Mouse (Mus musculus) midbrain, embryonic 11.5 days (tissue): ENCODE results near the gene Nck2. TPM values are rescaled to one million over a fixed set of nuclear protein-coding genes. Genes with fewer than 3 reads are reported as not detected.

ENCODE experiments used
- ATAC-seq: fragments of 200-750 bp; cut with Nextera tagmentation; 2 replicates; pipeline ENCODE4 v1.8.0; 2017; ENCODE audit warnings: moderate TSS enrichment, moderate library complexity; ENCODE audit not compliant: low FRiP score
- DNase-seq: peaks from one replicate; pipeline ENCODE4 v3.0.0; 2015; ENCODE audit warnings: low spot score; ENCODE audit errors: missing footprints
- H3K27ac ChIP-seq: fragments of 300-500 bp; sonication (generic); 2 replicates; pipeline ENCODE4 v1.5.1; 2014; ENCODE audit warnings: low read depth, low read length
- H3K27me3 ChIP-seq: fragments of 300-500 bp; sonication (generic); 2 replicates; pipeline ENCODE4 v1.6.1; 2014; ENCODE audit warnings: mild to moderate bottlenecking, low read length, moderate library complexity, mixed read lengths; ENCODE audit not compliant: control insufficient read depth, insufficient read depth
- H3K36me3 ChIP-seq: fragments of 300-500 bp; sonication (generic); 2 replicates; pipeline ENCODE4 v1.6.1; 2014; ENCODE audit warnings: mild to moderate bottlenecking, low read length, moderate library complexity, mixed read lengths; ENCODE audit not compliant: control insufficient read depth, insufficient read depth
- H3K4me1 ChIP-seq: fragments of 300-500 bp; sonication (generic); 2 replicates; pipeline ENCODE4 v1.6.1; 2014; ENCODE audit warnings: low read length; ENCODE audit not compliant: control insufficient read depth, insufficient read depth
- H3K4me2 ChIP-seq: fragments of 300-500 bp; sonication (generic); 2 replicates; pipeline ENCODE4 v1.6.1; 2014; ENCODE audit warnings: mild to moderate bottlenecking, moderate library complexity
- H3K4me3 ChIP-seq: fragments of 300-500 bp; sonication (generic); 2 replicates; pipeline ENCODE4 v1.5.1; 2014; ENCODE audit warnings: low read depth, low read length
- H3K9ac ChIP-seq: fragments of 300-500 bp; sonication (generic); 2 replicates; pipeline ENCODE4 v1.6.1; 2014; ENCODE audit warnings: low read length
- H3K9me3 ChIP-seq: fragments of 300-500 bp; sonication (generic); 2 replicates; pipeline ENCODE4 v1.6.1; 2016; ENCODE audit warnings: low read length; ENCODE audit not compliant: control insufficient read depth
- WGBS: fragments of 180-500 bp; shearing (Covaris S2); extraction: QIAGEN DNeasy Blood & Tissue Kit; methylation state at CpG from one replicate; pipeline ENCODE4 v1.1.7; 2014; 5-methylcytosine and 5-hydroxymethylcytosine counted together
- polyA plus RNA-seq: library from polyadenylated mRNA; unstranded; fragments of >200 nt; fragmentation: Nextera tagmentation; extraction: Ambion mirVana; gene quantifications from 2 replicates; pipeline ENCODE4 v1.2.1, GENCODE M21; 2014

The Nck2 gene
- polyA plus RNA-seq, 1 experiment from 2014 or later: 33.6 TPM

GRCm38 (mm10) chr1:43446731-43447601 lies 2.6 kb downstream of the Nck2 start:
- DNase-seq: peak; percentile 91
- 0 out of 2 replicates have a peak, but pooled peaks have one; percentile 2 for ATAC-seq
- Histone ChIP-seq H3K4me3 (peak overlapping the region; percentile 95), H3K4me1 (peaks cover 8% of the 10 kb centered on the region), H3K9me3 (no peaks in the 10 kb centered on the region), H3K27me3 (no peaks in the 10 kb centered on the region), H3K4me2 (peak overlapping the region; percentile 60), H3K27ac (no peak overlapping the region), H3K36me3 (no peaks in the 10 kb centered on the region), H3K9ac (peak overlapping the region; percentile 98)
- 23% methylated on average over 16 of the region's 16 CpGs for WGBS

- no peaks in the 10 kb centered on the region for H3K9me3 ChIP-seq
- DNase-seq: peak; percentile 85
- no peak overlapping the region for H3K27ac ChIP-seq
- WGBS: 64% methylated on average over 9 of the region's 9 CpGs
- no peak overlapping the region for H3K9ac ChIP-seq
- H3K27me3 ChIP-seq: no peaks in the 10 kb centered on the region
- peak overlapping the region; percentile 60 for H3K4me2 ChIP-seq
- peaks cover 8% of the 10 kb centered on the region for H3K4me1 ChIP-seq
- peak overlapping the region; percentile 95 for H3K4me3 ChIP-seq
- no peak for ATAC-seq
- H3K36me3 ChIP-seq: no peaks in the 10 kb centered on the region
These were observed 3.4 kb downstream of the Nck2 start for GRCm38 (mm10) chr1:43447602-43448287.

- ATAC-seq (no peak), DNase-seq (no peak)
- no peaks in the 10 kb centered on the region for H3K36me3 ChIP-seq
- no peak overlapping the region for H3K9ac ChIP-seq
- no peak overlapping the region for H3K27ac ChIP-seq
- H3K4me1 ChIP-seq: peaks cover 8% of the 10 kb centered on the region
- H3K4me2 ChIP-seq: no peak overlapping the region
- H3K27me3 ChIP-seq: no peaks in the 10 kb centered on the region
- no peak overlapping the region for H3K4me3 ChIP-seq
- WGBS: 96% methylated on average over 1 of the region's 1 CpGs
- no peaks in the 10 kb centered on the region for H3K9me3 ChIP-seq
These were observed 6.4 kb downstream of the Nck2 start for GRCm38 (mm10) chr1:43450811-43451210.

GRCm38 (mm10) chr1:43453683-43454082 lies 9.3 kb downstream of the Nck2 start:
- WGBS: 95% methylated on average over 3 of the region's 3 CpGs
- Histone ChIP-seq H3K27me3 (no peaks in the 10 kb centered on the region), H3K9ac (no peak overlapping the region), H3K4me1 (no peaks in the 10 kb centered on the region; the same call in 1 of the 2 replicates), H3K9me3 (no peaks in the 10 kb centered on the region), H3K4me2 (no peak overlapping the region), H3K4me3 (no peak overlapping the region), H3K27ac (no peak overlapping the region), H3K36me3 (no peaks in the 10 kb centered on the region)
- ATAC-seq (no peak), DNase-seq (peak; percentile 69)

GRCm38 (mm10) chr1:43454741-43455140 lies 10.4 kb downstream of the Nck2 start:
- DNase-seq (no peak), ATAC-seq (no peak)
- Histone ChIP-seq H3K9me3 (no peaks in the 10 kb centered on the region), H3K4me1 (no peaks in the 10 kb centered on the region; the same call in 1 of the 2 replicates), H3K4me3 (no peak overlapping the region), H3K9ac (no peak overlapping the region), H3K27ac (no peak overlapping the region), H3K36me3 (no peaks in the 10 kb centered on the region), H3K4me2 (no peak overlapping the region), H3K27me3 (no peaks in the 10 kb centered on the region)
- 93% methylated on average over 8 of the region's 8 CpGs for WGBS

- no peak for ATAC-seq
- DNase-seq: no peak
- 94% methylated on average over 1 of the region's 1 CpGs for WGBS
These were observed 10.8 kb downstream of the Nck2 start for GRCm38 (mm10) chr1:43455196-43455595.

GRCm38 (mm10) chr1:43457012-43457766 lies 12.8 kb downstream of the Nck2 start:
- H3K36me3 ChIP-seq: 0 out of 2 replicates have a peak, but pooled peaks cover 2% of the 10 kb centered on the region
- no peaks in the 10 kb centered on the region for H3K9me3 ChIP-seq
- H3K9ac ChIP-seq: no peak overlapping the region
- H3K4me3 ChIP-seq: no peak overlapping the region
- no peaks in the 10 kb centered on the region for H3K27me3 ChIP-seq
- 91% methylated on average over 7 of the region's 7 CpGs for WGBS
- no peak for ATAC-seq
- H3K4me2 ChIP-seq: no peak overlapping the region
- no peak overlapping the region for H3K27ac ChIP-seq
- DNase-seq: no peak
- no peaks in the 10 kb centered on the region; the same call in 1 of the 2 replicates for H3K4me1 ChIP-seq

More at GRCm38 (mm10) chr1:43455196-43455595, 10.8 kb downstream of the Nck2 start:
- no peaks in the 10 kb centered on the region for H3K36me3 ChIP-seq
- no peaks in the 10 kb centered on the region for H3K27me3 ChIP-seq
- H3K4me3 ChIP-seq: no peak overlapping the region
- no peak overlapping the region for H3K27ac ChIP-seq
- H3K4me2 ChIP-seq: no peak overlapping the region
- H3K9ac ChIP-seq: no peak overlapping the region
- no peaks in the 10 kb centered on the region for H3K9me3 ChIP-seq
- no peaks in the 10 kb centered on the region; the same call in 1 of the 2 replicates for H3K4me1 ChIP-seq

GRCm38 (mm10) chr1:43460468-43460867 lies 16.1 kb downstream of the Nck2 start:
- H3K4me1 ChIP-seq: no peaks in the 10 kb centered on the region
- no peak overlapping the region for H3K27ac ChIP-seq
- no peaks in the 10 kb centered on the region for H3K27me3 ChIP-seq
- H3K36me3 ChIP-seq: 0 out of 2 replicates have a peak, but pooled peaks cover 2% of the 10 kb centered on the region
- DNase-seq (no peak), ATAC-seq (no peak)
- no peak overlapping the region for H3K9ac ChIP-seq
- no peaks in the 10 kb centered on the region for H3K9me3 ChIP-seq
- H3K4me2 ChIP-seq: no peak overlapping the region
- H3K4me3 ChIP-seq: no peak overlapping the region
- WGBS: 93% methylated on average over 5 of the region's 5 CpGs
